Mouse (Mus musculus) T-helper 2 cell (primary cell): ENCODE results near the gene Hax1.

Experiments used
- in situ Hi-C: fragments of 300-600 bp; cut with MboI, MseI; formaldehyde crosslinking; loops from one replicate; pipeline ENCODE4 v1.15.1; 2025; ENCODE audit warnings: high pct_unique_total_duplicates

The Hax1 gene

GRCm38 (mm10) chr3:89998612-89999054 is at the start of gene Hax1:
TSS of gene Hax1 (minus strand) at chr3:89998780.
- in situ Hi-C loops, result loop anchor here (5.0 kb wide), 1 partner anchor 334 kb away; no protein-coding TSS in a partner anchor

DNA sequence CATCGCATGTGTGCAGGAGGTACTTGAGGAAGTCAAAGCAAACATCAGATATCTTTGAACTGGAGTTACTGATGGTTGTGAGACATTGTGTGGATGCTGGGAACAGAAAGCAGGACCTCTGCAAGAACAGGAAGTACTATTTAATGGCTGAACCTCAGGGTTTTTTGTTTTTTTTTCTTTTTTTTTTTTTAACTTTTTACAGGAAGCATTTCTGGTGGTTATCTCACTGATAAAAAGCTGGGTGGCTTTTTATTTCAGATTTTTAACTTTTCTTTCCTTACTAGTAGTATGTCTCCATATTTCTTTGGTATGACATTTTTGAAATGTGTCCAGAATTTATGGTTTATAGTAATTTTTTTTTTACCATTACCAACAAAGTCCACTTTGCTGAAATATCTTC is 37.7 kb upstream of the Hax1 start:
- in situ Hi-C loops, result loop anchor here (25.0 kb wide), 1 partner anchor 974 kb away; no protein-coding TSS in a partner anchor

DNA sequence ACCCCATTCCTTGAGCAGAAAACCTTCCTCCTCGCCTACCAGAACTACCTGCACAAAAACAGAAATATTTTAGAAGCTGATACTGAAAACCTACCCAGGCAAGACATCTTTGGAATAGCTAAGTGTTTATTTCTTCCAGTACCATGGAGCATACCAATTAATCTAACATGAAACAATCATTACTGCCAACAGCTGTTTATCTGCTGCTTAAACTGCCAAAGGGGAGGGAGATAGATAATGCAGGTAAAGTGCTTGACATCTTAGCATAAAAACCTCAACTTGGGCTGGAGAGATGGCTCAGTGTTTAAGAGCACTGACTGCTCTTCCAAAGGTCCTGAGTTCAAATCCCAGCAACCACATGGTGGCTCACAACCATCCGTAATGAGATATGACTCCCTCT is 36.1 kb upstream of the Hax1 start:
- in situ Hi-C loops, result loop anchor here (25.0 kb wide), 1 partner anchor 972 kb away; no protein-coding TSS in a partner anchor

GRCm38 (mm10) chr3:90016626-90017025 is 18.0 kb upstream of the Hax1 start:
- in situ Hi-C loops, result loop anchor here (10.0 kb wide), 2 partner anchors 1322 to 1712 kb away; no protein-coding TSS in a partner anchor

DNA sequence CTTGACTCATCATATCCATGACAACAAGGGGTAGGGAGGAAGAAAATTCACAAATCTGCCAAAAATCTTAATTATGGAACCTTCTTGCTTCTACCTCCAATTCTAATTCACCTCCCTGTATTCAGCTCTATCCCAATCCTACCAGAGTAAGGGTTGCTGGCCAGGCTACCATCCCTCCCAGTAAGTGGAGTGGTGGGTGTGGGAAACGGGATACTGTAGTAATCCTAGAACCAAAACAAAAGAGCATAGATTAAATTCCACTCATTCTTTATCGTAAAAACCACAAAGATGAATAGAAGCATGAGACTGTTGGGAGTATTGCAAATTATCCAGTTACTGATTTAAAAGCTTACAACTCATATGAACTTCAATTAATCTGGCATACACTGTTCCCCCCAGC is 11.7 kb upstream of the Hax1 start:
- in situ Hi-C loops, result loop anchor here (5.0 to 10.0 kb wide), 3 partner anchors 68 to 1705 kb away; no protein-coding TSS in a partner anchor

DNA sequence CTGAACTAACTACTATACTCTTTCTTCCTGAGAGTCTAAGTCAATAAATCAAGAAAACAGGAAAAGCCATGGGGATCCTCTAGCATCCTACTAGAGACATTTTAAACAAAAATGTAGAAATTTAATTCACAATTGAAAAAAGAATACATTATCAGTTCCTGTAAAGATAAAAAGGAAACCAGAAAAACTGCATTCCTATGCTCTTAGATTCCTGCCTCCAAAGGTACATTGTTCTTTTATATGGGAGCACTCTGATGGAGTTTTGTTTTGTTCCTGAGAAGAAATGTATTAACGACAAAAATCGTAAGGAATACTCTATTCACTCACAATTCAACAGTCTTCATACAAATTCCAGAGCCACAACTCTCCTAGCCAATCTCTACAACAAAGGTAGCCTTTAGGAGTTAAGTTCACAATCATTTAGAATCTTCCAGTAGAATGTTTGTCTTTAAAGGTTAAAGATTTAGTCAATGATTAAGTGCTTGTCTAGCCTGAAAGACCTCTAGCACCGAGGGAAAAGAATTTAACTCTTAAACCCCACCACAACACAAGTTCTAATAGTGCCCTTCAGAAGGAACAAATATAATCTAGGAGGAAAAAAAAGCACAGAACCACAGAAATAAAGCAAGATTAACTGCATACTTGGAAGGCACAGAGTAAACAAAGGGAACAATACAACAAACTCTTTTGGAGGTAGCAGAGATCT is 5.7 kb upstream of the Hax1 start:
- in situ Hi-C loops, result no loop called here

DNA sequence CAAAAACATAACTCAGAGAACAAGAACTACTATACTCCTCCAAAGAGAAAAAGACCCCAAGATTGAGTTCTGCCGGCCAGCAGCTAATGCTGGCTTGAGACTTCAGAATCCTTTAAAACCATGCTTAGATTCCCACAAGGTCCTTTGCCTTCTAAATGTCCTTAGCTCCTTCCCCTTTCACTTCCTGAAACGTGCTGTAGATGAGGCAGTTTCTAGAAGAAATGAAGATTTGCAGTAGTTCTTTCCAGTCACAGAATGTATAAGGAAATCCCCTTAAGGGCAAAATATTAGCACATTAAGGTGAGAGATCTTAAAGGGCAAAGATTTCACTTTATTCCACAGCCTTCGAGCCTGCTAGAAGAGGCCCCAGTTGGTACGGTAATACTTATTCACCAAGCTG is 1.2 kb upstream of the Hax1 start:
- in situ Hi-C loops, result loop anchor here (5.0 kb wide), 1 partner anchor 332 kb away; no protein-coding TSS in a partner anchor

DNA sequence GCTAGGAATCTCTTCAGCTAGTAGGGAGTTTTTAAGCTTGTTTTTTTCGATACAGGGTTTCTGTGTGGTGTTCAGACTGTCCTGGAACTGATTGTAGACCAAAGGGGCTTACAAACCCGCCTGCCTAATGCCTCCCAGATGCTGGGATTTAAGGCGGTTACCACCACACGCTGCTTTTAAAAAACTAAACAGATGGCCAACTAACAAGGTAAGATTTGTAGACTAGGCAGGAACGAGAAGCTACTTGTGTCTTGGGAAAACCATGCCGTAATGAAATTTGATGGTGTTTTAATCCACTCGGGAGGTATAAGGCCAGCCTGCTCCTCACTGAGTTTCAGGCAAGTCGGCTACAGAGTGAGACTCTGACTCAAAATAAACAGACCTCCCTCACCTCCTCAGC is 510 bp upstream of the Hax1 start:
- in situ Hi-C loops, result loop anchor here (5.0 kb wide), 1 partner anchor 333 kb away; no protein-coding TSS in a partner anchor

- in situ Hi-C loops, result loop anchor here (5.0 kb wide), 1 partner anchor 334 kb away; no protein-coding TSS in a partner anchor
These were observed 637 bp downstream of the Hax1 start for GRCm38 (mm10) chr3:89997791-89998495.

GRCm38 (mm10) chr3:89994807-89995515 is 3.6 kb downstream of the Hax1 start:
- in situ Hi-C loops, result loop anchor here (5.0 kb wide), 1 partner anchor 337 kb away; no protein-coding TSS in a partner anchor

GRCm38 (mm10) chr3:89987822-89988221 is 10.8 kb downstream of the Hax1 start:
- in situ Hi-C loops, result no loop called here

DNA sequence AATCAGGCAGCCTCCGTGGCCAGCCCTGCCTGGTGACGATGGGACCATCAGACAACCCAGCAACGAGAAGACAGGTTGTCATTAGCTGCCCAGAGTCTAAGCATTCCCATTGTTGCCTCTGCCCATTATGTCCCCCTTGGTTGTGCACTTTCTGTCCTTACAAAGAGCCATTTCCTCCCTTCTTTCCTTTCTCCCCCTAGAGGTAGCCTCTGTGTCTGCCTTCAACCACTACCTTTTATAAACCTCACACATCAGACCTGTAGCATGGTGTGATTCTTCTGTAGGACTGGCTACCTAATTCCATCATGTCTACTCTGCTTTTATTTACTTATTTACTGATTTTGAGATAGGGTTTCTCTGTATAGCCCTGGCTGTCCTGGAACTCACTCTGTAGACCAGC is 11.4 kb downstream of the Hax1 start:
- in situ Hi-C loops, result no loop called here

GRCm38 (mm10) chr3:89982426-89982825 is 16.2 kb downstream of the Hax1 start:
- in situ Hi-C loops, result no loop called here

DNA sequence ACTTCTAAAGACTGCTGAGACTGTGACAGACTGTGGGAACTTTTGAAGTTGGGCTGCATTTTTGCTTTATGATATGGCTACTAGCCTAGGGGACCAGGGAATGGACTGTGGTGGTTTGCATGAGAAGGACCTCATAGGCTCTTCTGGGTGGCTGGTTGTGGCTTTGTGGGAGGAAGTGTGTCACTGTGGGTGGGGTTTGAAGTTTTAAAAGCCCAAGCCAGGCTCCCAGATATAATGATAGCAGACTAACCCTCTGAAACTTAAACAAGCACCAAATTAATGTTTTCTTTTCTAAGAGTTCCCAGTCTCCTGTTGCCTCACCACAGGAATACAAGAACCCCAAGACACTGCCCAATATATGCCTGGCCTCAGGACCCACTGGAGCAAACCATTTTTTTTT is 21.7 kb downstream of the Hax1 start:
- in situ Hi-C loops, result no loop called here

- in situ Hi-C loops, result no loop called here
These were observed 30.1 kb downstream of the Hax1 start for GRCm38 (mm10) chr3:89968509-89968908.

- in situ Hi-C loops, result no loop called here
These were observed 31.6 kb downstream of the Hax1 start for GRCm38 (mm10) chr3:89966946-89967345.

DNA sequence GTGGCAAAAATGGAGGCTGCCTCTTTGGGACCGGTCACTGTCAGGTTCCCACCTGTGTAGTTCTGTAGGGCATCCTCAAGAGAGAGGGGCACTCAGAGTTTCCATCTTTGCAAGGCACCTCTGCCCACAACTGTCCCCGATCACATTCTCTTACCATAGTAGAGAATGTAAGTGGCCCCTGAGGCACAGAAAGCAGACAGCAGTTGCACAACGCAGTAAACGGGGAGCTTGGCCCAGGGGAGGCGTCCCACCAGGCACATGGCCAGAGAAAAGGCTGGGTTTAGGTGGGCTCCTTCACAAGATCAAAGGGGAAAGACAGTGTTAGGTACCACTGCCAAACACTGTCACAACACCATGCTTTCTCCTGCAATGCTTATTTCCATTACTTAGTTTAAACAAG is 32.6 kb downstream of the Hax1 start:
- in situ Hi-C loops, result no loop called here

GRCm38 (mm10) chr3:89965557-89965956 is 33.0 kb downstream of the Hax1 start:
- in situ Hi-C loops, result no loop called here

DNA sequence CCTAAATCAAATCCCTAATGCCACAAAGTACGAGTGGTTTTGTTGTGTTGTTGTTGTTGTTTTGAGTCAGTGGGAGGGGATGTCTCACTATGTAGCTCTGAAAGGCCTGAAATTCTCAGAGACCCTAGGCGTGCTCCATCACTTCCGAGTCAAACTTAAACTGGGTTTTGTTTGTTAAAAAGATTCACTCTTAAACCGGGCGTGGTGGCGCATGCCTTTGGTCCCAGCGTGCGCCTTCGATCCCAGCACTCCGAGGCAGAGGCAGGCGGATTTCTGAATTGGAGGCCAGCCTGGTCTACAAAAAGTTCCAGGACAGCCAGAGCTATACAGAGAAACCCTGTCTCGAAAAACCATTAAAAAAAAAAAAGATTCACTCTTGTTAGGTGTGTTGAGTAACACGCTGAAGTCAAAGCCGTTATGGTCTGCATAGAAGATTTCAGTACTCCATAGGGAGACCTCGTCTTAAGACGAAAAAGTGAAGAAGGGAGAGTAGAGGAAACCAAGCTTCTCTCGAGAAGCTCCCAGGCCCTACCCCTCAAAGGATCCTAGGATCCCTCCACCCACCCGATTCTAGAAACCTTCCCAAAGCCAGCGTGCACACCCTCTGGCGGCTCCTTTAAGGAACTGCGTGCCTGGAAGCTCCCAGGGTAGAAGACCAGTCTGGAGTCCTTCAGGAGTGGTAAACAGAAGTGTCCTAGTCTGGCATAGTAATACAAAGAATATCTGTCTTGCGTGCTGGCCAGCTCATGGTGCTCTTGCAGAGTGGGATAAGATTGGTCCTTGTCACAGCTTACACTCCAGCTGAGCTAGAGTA is 34.4 kb downstream of the Hax1 start:
- in situ Hi-C loops, result no loop called here

- in situ Hi-C loops, result no loop called here
These were observed 35.3 kb downstream of the Hax1 start, which contains the start of gene Atp8b2 for GRCm38 (mm10) chr3:89963221-89963763. TSS of gene Atp8b2 (minus strand) at chr3:89963508.
